Mouse (Mus musculus): ENCODE results near the gene Swap70.

- TF ChIP-seq EP300 (IDR thresholded peaks at IDR 0.05; ENCODE audit: low read depth) (no peak), CTCF (IDR thresholded peaks at IDR 0.05; ENCODE audit: low read depth) (peak; percentile 46; the same call in 1 of the 2 replicates)
These were observed 393 bp upstream of the Swap70 start for GRCm38 (mm10) chr7:110221051-110221585.

Data from liver, embryonic 14.5 days (tissue).